Mouse (Mus musculus) hindbrain, postnatal 0 days (tissue): ENCODE results near the gene Hoxa3. TPM values are rescaled to one million over a fixed set of nuclear protein-coding genes. Genes with fewer than 3 reads are reported as not detected.

Experiments
- ATAC-seq: fragments of 200-750 bp; cut with Nextera tagmentation; 2 replicates; pipeline ENCODE4 v1.8.0; 2017; ENCODE audit warnings: mild to moderate bottlenecking, moderate TSS enrichment, moderate library complexity
- DNase-seq: peaks from one replicate; pipeline ENCODE4 v3.0.0-alpha.2; 2015; ENCODE audit warnings: low spot score
- H3K27ac ChIP-seq: fragments of 300-500 bp; sonication (generic); 2 replicates; pipeline ENCODE4 v1.5.1; 2014; ENCODE audit warnings: mild to moderate bottlenecking
- H3K27me3 ChIP-seq: fragments of 300-500 bp; sonication (generic); 2 replicates; pipeline ENCODE4 v1.6.1; 2014; ENCODE audit warnings: low read length, mixed read lengths; ENCODE audit not compliant: insufficient read depth
- H3K36me3 ChIP-seq: fragments of 300-500 bp; sonication (generic); 2 replicates; pipeline ENCODE4 v1.6.1; 2014; ENCODE audit warnings: low read length, mixed read lengths; ENCODE audit not compliant: insufficient read depth
- H3K4me1 ChIP-seq: fragments of 300-500 bp; sonication (generic); 2 replicates; pipeline ENCODE4 v1.6.1; 2014; ENCODE audit warnings: antibody characterized with exemption, low read length, mixed read lengths; ENCODE audit not compliant: insufficient read depth
- H3K4me2 ChIP-seq: fragments of 300-500 bp; sonication (generic); 2 replicates; pipeline ENCODE4 v1.6.1; 2014; ENCODE audit warnings: low read depth, mild to moderate bottlenecking, low read length, moderate library complexity, mixed read lengths
- H3K4me3 ChIP-seq: fragments of 300-500 bp; sonication (generic); 2 replicates; pipeline ENCODE4 v1.5.1; 2014; ENCODE audit warnings: low read length
- H3K9ac ChIP-seq: fragments of 300-500 bp; sonication (generic); replicated peaks from 2 replicates; pipeline ENCODE4 v1.6.1; 2014; ENCODE audit warnings: mild to moderate bottlenecking, low read length, moderate library complexity, mixed read lengths
- H3K9me3 ChIP-seq: fragments of 300-500 bp; sonication (generic); 2 replicates; pipeline ENCODE4 v1.6.1; 2016; ENCODE audit warnings: low read length, mixed read lengths
- CTCF ChIP-seq: IDR thresholded peaks from 2 replicates; pipeline ENCODE4 v1.5.1; 2016; ENCODE audit warnings: antibody characterized with exemption, control low read depth, low read depth
- WGBS: fragments of 180-500 bp; shearing (Covaris S2); extraction: QIAGEN DNeasy Blood & Tissue Kit; methylation state at CpG from one replicate; pipeline ENCODE4 v1.1.7; 2014; 5-methylcytosine and 5-hydroxymethylcytosine counted together
- polyA plus RNA-seq: library from polyadenylated mRNA; unstranded; fragments of >200 nt; fragmentation: Nextera tagmentation; extraction: Ambion mirVana; gene quantifications from 2 replicates; pipeline ENCODE4 v1.2.1, GENCODE M21; 2015
- total RNA-seq: library from RNA; depleted of rRNA; stranded (reverse); fragments of >200 nt; gene quantifications from 2 replicates; pipeline ENCODE4 v1.2.3, GENCODE M21; 2014

Hoxa3 gene
- total and polyA plus RNA-seq, 2 experiments from 2014 or later = 7.9 to 9.8 TPM

DNA sequence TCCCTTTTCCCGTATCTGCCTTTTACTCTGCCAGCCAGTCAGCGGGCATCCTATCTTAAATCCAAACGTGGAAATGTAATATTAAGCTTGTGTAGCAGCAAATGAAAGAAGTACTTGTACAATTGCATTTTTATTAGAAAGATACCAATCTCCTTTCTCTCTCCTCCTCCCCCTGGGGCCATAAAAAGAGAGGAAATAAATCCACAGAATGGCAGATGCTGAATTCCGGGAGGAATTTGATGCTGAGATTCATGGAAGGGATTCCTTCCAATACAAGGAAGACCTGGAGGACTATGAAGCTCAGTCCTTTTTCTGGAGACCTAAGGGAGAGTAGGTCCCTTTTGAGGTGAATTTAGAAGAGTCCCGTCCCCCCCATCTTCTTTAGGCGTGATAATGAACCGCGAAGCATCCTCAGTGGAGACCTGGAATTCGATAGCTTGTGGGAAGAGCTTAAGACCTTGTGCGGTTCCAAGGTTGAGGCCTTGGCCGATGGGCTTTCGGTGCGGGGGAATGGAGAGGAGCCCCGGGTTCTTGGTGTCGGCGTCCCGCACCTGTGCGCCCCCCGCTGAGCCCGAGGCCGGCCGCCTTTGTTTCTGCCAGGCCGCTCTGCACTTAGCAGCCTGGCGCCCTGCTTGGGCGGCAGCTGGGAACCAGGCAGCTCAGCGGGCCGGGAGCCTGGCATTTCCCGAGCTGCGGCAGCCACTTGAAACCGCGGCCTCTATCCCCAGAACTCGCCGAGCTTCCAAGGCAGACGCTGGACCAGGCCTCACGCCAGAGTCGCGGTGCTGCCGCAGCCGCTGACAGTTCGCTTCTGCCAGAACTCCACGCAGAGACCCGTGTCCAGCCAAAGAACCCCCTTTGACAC, 44.7 kb downstream of the Hoxa3 start:
- Histone ChIP-seq H3K4me1 (peaks cover 10% of the 10 kb centered on the region; the same call in 1 of the 2 replicates), H3K9me3 (no peaks in the 10 kb centered on the region), H3K4me3 (peak overlapping the region; percentile 37), H3K9ac (peak overlapping the region; percentile 67), H3K27ac (peak overlapping the region; percentile 89), H3K36me3 (no peaks in the 10 kb centered on the region), H3K27me3 (peaks cover 43% of the 10 kb centered on the region), H3K4me2 (peak overlapping the region; percentile 93)
- TF ChIP-seq CTCF = no peak
- 2% methylated on average over 41 of the region's 42 CpGs for WGBS
- peak; percentile 46 for DNase-seq
- no peak for ATAC-seq

DNA sequence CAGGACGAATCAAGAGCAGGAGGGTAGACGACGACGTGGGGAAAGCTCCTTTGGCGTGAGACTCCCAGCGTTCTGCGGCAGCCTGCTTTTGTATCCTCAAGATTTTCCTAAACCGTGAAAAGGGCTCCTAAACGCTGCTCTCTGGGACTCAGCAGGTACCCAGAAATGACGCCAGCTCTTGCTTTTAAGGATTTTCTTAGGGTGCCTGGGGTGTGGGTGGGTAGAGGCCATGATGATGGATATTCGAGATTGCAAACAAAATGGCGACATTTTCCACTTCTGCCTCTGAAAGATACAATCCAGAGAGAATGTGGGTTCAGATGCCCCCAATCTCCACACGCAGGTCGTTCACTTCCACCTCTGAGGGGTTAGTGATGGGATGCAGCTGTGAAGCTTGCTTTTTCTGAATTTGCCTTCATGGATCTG, 45.4 kb downstream of the Hoxa3 start:
- ATAC-seq = no peak
- Histone ChIP-seq H3K27ac (peak overlapping the region; percentile 89), H3K9ac (peak overlapping the region; percentile 67), H3K4me1 (peaks cover 10% of the 10 kb centered on the region; the same call in 1 of the 2 replicates), H3K36me3 (no peaks in the 10 kb centered on the region), H3K4me3 (peak overlapping the region; percentile 37), H3K4me2 (peak overlapping the region; percentile 93), H3K27me3 (peaks cover 41% of the 10 kb centered on the region), H3K9me3 (no peaks in the 10 kb centered on the region)
- DNase-seq = peak; percentile 62
- TF ChIP-seq CTCF = no peak
- 7% methylated on average over 14 of the region's 14 CpGs for WGBS

DNA sequence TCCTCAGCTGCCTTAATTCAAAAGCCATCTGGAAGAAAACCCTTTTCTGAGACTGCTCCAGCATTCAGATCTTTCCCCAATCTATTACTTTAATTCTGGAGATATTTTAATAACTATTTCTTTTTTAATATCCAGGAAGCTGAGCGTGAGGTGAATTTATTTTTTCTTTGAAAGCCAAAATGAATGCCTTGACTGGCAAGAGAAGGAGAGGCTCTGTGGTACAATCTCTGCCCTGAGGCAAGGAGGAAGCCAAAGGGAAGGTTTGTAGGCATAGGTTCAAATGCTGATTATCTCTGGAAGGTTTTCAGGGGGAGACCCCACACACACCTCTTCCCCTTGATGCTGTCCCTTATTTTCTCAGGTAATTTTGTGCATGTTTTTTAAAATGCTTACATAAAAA, 46.0 kb downstream of the Hoxa3 start:
- no peaks in the 10 kb centered on the region for H3K36me3 ChIP-seq
- ATAC-seq = no peak
- DNase-seq = no peak
- peaks cover 10% of the 10 kb centered on the region; the same call in 1 of the 2 replicates for H3K4me1 ChIP-seq
- no peak for TF ChIP-seq CTCF
- 11% methylated on average over 1 of the region's 1 CpGs for WGBS
- H3K9me3 ChIP-seq = no peaks in the 10 kb centered on the region
- peak overlapping the region; percentile 93 for H3K4me2 ChIP-seq
- H3K4me3 ChIP-seq = peak overlapping the region; percentile 37
- peak overlapping the region; percentile 67 for H3K9ac ChIP-seq
- H3K27me3 ChIP-seq = peaks cover 41% of the 10 kb centered on the region
- H3K27ac ChIP-seq = peak overlapping the region; percentile 89

DNA sequence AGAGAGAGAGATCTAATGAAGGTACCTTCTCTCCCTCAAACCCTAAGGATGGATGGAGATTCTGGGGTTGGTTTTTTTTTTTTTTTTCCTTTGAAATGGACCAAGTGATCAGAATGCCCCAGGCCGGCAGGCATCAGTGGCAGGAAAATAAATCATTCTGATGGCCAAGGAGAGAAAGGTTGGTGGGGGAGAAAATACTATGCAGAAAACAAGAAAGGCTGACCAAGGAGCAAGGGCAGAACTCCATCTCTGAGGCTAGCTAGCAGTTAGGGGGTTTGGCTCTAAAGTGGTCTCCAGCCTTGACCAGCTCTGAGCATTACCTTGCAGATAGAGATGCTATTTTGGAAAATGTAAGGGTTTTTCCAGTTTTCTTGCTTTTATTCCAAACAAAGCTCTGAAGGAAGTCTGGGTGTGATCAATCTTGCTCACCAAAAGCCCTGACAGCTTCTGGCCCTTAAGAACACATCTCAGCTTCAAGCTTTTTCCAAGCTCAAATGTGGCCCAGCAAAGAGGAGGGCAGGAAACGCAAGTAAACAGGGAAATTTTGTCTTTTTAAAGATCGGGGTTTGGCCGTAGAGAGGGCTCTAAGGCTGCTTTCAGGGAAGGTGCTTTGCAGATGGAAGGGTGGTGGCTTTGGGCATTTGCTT, 46.6 kb downstream of the Hoxa3 start:
- peak overlapping the region; percentile 89 for H3K27ac ChIP-seq
- peak overlapping the region; percentile 93 for H3K4me2 ChIP-seq
- TF ChIP-seq CTCF = no peak
- H3K4me1 ChIP-seq = peaks cover 10% of the 10 kb centered on the region; the same call in 1 of the 2 replicates
- H3K4me3 ChIP-seq = peak overlapping the region; percentile 37
- no peaks in the 10 kb centered on the region for H3K9me3 ChIP-seq
- H3K36me3 ChIP-seq = no peaks in the 10 kb centered on the region
- peaks cover 40% of the 10 kb centered on the region for H3K27me3 ChIP-seq
- ATAC-seq (no peak), DNase-seq (peak; percentile 33)
- H3K9ac ChIP-seq = peak overlapping the region; percentile 67
- WGBS = 9% methylated on average over 4 of the region's 4 CpGs

DNA sequence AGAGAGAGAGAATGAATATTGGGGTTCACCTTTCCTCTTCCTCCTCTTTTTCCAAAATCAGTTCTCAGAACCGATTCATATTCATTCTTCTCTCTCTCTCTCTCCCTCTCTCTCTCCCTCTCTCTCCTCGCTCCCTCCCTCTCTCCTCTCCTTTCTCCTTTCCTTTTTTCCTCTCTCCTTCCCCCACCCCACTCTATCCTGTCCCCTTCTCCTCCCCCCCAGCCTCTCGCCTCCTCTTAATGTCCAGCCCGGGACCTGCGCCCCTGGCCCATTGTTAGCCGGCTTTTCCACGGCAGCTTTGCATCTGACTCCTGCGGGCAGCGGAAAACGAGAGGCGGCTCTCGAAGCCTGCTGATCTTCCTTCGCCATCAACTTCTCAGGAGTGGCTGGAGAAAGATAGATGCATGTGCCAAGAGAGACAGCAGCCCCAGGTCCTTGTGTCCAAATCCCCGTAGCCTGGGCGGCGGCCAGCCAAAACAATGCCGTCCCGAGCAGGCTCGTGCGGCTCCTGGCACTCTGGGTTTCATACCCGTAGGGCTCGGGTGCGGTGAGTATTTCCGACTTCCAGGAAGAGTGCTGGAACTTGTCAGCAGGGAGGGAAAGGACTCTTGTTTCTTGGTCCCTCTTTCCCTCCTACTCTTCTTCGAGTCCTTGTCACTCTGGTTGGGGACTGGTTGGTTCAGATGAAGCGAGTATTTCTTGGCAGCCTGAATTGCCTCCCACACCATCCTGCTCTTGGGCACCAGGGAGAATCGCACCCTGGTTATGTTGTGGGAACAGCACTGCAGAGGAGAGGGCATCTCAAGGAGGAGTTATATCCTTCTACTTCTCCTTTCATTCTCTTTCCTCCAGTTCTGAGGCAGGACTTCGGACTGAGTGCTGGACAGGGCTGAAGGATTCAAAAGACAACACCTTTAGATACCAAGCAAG, 47.4 kb downstream of the Hoxa3 start:
- peaks cover 9% of the 10 kb centered on the region; the same call in 1 of the 2 replicates for H3K4me1 ChIP-seq
- peak; percentile 41 for DNase-seq

More for the DNA sequence above, 47.4 kb downstream of the Hoxa3 start:
- peak overlapping the region; percentile 93 for H3K4me2 ChIP-seq
- peak overlapping the region; percentile 89 for H3K27ac ChIP-seq
- H3K36me3 ChIP-seq = no peaks in the 10 kb centered on the region
- no peak for TF ChIP-seq CTCF
- peak overlapping the region; percentile 46 for H3K4me3 ChIP-seq
- no peaks in the 10 kb centered on the region for H3K9me3 ChIP-seq
- peaks cover 31% of the 10 kb centered on the region for H3K27me3 ChIP-seq
- no peak for ATAC-seq
- WGBS = under 1% methylated on average over 28 of the region's 28 CpGs
- peak overlapping the region; percentile 67 for H3K9ac ChIP-seq
